Mouse (Mus musculus): Measurements from ENCODE around the gene Ptprm.

Ptprm gene

GRCm38 (mm10) chr17:67073139-67073538 is 281.1 kb downstream of the Ptprm start:
- no peak for DNase-seq (ENCODE audit: low read depth)

DNA sequence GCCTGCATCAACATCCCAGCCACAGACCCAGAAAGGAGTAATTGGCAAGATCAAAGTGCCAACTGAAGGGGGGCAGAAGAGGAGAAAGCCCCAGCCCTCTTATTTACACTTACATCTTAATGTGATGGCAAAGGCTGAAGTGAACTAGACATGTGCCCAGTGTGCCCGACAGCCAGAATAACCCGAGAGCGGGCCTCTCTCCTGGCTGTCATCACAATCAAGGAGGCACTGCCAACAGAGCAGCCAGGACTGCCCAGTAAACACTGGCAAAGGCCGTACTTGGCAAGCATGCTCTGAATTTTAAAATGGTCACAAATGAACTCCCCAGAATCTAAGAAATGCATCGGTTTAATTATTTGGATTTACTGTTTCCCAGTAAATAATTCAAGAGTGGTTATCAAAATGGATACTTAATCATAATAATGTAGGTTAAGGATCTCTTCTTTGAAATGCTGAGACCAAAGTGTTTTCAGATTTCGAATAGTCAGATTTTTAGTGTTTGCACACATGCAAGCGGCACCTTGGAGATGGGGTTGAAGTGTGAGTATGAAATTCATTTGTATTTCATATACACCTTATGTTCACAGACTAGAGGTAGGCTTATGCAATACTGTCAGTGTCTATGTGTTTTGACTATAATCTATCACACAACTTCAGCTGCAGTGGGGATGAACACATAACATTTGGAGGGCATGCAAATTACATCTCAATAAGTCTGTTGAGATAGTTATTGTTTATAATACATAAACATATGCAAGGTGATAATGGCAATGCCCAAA is 282.8 kb downstream of the Ptprm start:
- no peak for DNase-seq (ENCODE audit: low read depth)

GRCm38 (mm10) chr17:67063611-67064010 is 290.6 kb downstream of the Ptprm start:
- DNase-seq (ENCODE audit: low read depth) = no peak

- no peak for DNase-seq (ENCODE audit: low read depth)
Observed at GRCm38 (mm10) chr17:67055681-67056080, 298.6 kb downstream of the Ptprm start.

DNA sequence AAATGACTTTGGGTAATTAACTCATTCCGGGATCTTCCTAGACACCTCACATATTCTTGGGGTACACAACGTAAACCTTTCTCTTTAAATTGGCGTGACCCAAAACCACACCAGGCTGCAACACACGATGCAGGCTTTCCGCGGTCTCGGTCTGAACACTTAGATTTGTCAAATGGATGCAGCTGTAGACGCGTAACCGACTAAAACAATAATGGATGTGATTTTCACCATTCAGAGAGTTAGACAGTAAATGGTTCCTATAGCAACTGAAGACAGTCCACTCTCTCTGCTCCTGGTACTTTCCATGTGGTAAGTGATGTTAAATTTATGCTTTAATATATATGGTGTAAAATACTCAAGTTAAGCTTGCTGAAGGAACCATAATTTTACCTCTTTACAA is 300.1 kb downstream of the Ptprm start:
- DNase-seq (ENCODE audit: low read depth) = no peak

DNA sequence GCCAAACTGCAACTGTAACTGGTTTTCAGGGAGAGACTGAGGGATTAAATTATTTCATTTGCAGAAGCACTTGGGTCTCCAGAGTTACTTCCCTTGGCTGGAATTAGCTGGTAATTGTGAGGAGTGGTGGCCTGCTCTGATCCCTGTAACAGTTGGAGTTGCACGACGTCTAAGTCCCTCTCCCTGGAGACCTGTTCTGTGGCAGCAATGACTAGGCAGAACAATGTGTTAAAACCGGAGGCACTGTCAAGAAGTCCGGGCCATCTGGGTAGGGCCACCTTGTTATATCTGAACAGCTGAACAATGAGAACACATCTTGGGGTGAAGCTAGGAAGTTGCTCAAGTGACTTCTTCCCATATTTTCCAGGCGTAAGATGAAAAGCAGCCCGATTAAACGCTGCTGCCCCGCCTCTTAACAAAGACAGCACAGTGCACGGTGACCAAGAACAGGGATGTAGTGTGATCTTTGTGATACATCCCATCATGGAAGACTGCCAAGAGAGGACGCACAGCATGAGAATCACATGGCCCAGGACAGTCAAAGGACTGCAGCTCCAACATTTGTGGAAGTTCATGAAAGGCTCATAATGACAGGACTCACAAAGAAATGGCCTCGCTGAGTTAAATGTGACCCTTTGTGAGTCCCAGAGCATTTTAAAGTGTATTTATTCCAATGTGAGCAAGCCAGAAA is 301.5 kb downstream of the Ptprm start:
- no peak for DNase-seq (ENCODE audit: low read depth)

DNA sequence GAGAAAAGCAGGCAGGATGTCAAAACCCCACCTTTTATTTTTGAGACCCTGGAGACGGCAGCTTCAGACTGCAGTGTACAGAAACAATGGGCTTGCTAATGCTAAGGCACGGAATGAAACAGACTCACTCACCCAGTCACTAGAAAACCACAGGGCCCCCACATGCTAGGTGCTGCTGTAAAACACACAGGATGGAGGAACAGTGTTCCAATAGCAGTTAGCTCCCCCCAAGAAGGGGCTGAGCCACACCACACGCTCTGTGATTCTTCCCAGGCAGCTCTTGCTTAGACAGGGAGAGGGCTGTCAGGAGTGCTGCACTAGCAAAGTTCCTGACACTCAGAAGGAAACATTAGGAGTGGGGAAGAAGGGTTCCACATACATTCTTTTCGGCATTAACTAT is 306.6 kb downstream of the Ptprm start:
- no peak for DNase-seq (ENCODE audit: low read depth)

- no peak for DNase-seq (ENCODE audit: low read depth)
Observed at GRCm38 (mm10) chr17:67038558-67038957, 315.7 kb downstream of the Ptprm start.

- DNase-seq (ENCODE audit: low read depth) = no peak
Observed at GRCm38 (mm10) chr17:67033547-67033946, 320.7 kb downstream of the Ptprm start.

- no peak for DNase-seq (ENCODE audit: low read depth)
Observed at GRCm38 (mm10) chr17:67032021-67032420, 322.2 kb downstream of the Ptprm start.

GRCm38 (mm10) chr17:67031341-67031740 is 322.9 kb downstream of the Ptprm start:
- no peak for DNase-seq (ENCODE audit: low read depth)

DNA sequence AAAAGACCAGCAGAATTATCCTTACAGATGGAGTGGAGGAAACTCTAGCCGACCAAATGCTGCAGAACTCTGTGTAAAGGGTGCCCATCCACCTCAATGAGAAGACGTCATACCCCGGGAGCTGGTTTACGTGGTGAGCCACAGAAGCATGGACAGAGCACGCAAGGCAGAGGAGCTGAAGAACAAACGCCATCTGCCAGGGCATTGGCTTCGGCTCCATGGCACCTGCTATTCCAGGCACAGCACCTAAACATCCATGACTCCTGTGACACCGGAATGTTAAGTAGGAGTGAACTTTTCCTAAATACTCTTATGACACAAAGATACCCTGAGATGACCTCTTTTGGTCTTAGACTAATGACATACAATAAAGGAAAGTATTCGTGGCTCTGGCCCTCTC is 327.0 kb downstream of the Ptprm start:
- no peak for DNase-seq (ENCODE audit: low read depth)

DNA sequence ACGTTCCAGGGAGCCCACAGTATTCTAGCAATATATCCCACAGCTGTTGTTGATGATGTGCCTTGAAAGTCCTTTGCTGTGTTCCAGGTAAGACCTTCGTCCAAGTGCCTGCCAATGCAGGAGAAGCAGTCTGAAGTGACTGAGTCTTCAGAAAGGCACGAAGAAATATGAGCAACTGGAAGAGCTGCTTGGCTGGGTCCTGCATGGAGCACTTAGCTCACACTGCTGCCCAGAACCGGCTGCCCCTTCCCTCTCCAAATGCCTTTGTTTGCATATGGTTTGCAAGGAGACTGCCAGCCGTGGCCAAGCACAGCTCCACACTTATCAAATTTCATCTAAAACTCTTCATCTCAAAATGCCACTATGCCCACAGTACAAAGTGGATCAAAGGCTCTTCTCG is 337.8 kb downstream of the Ptprm start:
- no peak for DNase-seq (ENCODE audit: low read depth)

GRCm38 (mm10) chr17:67013217-67013616 is 341.0 kb downstream of the Ptprm start:
- no peak for DNase-seq (ENCODE audit: low read depth)

DNA sequence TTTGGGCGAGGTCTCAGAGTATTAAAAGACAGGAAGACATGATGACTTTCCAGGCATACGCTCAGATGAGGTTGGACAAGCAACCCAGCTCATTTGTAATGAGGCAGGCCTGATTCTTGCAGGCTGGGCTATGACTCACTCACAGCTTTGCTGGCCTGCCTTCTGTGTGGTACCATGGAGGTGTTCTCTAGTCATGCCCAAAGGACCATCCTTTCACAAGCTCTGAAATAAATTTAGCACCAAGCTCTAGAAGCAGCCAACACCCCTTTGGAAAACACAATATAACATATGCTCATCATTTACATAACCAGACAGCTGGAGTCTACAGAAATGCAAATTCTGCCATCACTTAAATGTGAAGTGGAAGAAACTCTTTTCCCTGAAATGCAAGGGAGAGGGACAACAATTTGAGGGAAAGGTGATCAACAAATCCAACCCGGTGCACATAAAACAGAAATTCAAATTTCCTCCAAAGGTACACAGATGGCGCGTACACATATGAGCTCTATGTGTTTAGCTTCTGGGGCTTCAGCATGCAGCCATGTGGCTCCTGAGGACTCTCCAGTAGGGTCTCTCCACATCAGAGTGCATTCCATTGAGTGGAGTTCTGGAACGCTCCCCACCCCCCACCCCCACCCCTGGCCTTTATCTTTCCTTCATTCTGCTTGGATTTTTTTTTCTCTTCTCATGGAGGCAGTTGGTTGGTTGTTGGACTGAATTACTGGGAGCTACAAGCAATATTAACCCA is 342.2 kb downstream of the Ptprm start:
- no peak for DNase-seq (ENCODE audit: low read depth)

DNA sequence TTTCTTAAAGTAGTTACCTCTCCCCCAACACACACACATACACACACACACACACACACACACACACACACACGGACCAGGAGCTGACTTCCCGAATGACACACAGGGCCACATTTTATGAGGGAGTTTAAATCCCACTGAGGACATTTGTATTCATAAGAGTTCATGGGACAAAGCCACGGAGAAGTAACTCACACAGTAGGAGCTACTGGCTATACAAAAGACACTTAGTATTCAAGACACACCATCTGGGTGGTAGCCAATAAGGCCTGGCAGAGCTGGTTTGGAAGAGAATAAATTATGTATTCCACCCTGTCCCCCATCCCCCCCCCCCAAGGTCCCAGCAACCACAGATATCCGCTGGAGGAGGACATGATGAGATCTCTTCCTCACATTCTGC is 344.1 kb downstream of the Ptprm start:
- no peak for DNase-seq (ENCODE audit: low read depth)

- DNase-seq (ENCODE audit: low read depth) = no peak
Observed at GRCm38 (mm10) chr17:67008137-67008536, 346.1 kb downstream of the Ptprm start.

GRCm38 (mm10) chr17:67006740-67007385 is 347.4 kb downstream of the Ptprm start:
- DNase-seq (ENCODE audit: low read depth) = no peak

GRCm38 (mm10) chr17:66996882-66997281 is 357.4 kb downstream of the Ptprm start:
- no peak for DNase-seq (ENCODE audit: low read depth)

- no peak for DNase-seq (ENCODE audit: low read depth)
Observed at GRCm38 (mm10) chr17:66996016-66996415, 358.2 kb downstream of the Ptprm start.

DNA sequence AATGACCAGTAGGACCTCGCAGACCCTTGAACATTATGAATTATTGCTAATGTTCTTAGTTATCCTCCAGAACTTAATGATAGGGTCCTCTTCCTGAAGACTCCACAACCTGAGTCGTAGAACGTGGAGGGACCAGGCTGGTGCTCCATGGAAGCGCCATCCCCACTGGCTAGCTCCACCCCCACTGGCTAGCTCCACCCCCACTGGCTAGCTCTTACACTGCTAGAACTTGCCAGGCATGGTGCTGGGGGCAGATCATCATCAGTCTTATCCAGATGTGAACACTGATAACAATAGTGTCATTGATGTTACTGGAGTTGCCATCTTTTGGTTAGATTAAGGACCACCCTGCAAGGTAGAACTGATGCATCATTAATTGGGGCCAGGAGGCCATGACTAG is 362.4 kb downstream of the Ptprm start:
- DNase-seq (ENCODE audit: low read depth) = no peak

DNA sequence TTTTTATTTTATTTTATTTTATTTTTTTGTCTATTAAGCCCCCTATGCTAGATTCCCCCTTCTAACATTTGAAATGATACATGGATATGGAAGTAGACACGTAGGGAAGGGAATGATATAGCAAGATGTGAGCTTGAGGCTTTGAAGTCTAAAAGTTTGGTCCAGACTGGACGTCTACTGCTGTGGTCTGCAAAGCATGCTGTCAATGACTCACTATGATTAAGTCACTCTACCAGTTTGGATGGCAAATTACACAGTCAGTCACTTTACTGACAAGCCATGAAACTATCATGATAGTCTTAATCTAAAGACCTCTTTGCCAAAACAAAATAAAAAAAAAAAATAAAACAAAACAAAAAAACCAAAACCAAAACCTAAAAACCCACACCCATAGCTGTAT is 363.5 kb downstream of the Ptprm start:
- no peak for DNase-seq (ENCODE audit: low read depth)

Measured in 416B (cell line).